Comparison of ENCODE assay signal across 36 mouse cellular contexts in the genomic region with DNA sequence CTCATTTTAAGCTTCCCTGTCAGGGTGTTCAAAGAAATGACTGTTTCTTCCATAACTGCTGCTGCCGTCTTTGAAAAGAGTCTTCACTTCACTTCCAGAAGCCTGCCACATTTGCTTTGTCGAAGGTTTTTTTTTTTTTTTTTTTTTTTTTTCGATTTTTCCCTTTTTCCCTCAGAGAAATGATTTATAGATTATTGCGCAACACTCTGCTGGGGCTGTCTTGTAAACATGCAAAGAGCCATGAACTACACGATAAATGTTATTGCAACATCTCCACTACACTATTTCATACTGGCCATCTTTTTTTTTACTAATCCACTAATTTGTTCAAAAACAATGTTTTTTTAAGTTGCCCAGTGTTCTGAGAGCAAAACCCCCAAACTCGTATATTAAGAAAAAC. TPM values are rescaled to one million over a fixed set of nuclear protein-coding genes. Genes with fewer than 3 reads are reported as not detected.
DNase-seq lines count a peak whose midpoint lies in the region; ATAC-seq and TF ChIP-seq lines count a peak whose summit lies in the region.
"Had no signal": no experiment of that assay in that cellular context is flagged by ENCODE, and none has a peak within 500 bp of the region (broad histone marks: within the 10 kb centered on the region; RNA-seq: fewer than 3 reads in every experiment).

No protein-coding gene starts in this region.

- no peaks in the 10 kb centered on the region for H3K36me3 ChIP-seq in lung, embryonic 15.5 days
- H3K36me3 ChIP-seq in CH12.LX (replicated peaks in 1 of 2; ENCODE audit: control insufficient read depth in 1 of 2, insufficient read depth in 1 of 2, low read length in 1 of 2), result no peaks in the 10 kb centered on the region
- H3K36me3 ChIP-seq: embryonic facial prominence, embryonic 10.5 days; forebrain, embryonic 12.5 days; G1E; heart, embryonic 10.5 days; heart, embryonic 15.5 days; hindbrain, embryonic 12.5 days; intestine, embryonic 15.5 days; liver, embryonic 13.5 days; midbrain, embryonic 10.5 days; midbrain, embryonic 15.5 days had no signal

- no peak for TF ChIP-seq EP300 in CH12.LX (IDR thresholded peaks at IDR 0.05; ENCODE audit: low read length)

- H3K9ac ChIP-seq in lung, embryonic 15.5 days, result no peak overlapping the region
- no peak overlapping the region; the same call in 1 of the 2 replicates for H3K9ac ChIP-seq in CH12.LX (ENCODE audit: insufficient read depth, low read depth)
- H3K9ac ChIP-seq: embryonic facial prominence, embryonic 15.5 days; forebrain, embryonic 12.5 days; heart, embryonic 15.5 days; hindbrain, embryonic 12.5 days; intestine, embryonic 15.5 days; liver, embryonic 13.5 days; midbrain, embryonic 15.5 days had no signal

- in situ Hi-C loops in CH12.LX (cut with MboI; ENCODE audit: low pct_ligation_motif_present, low pct_unique_long_range_greater_than_20kb, low sequenced_read_pairs), result no loop called here

- TF ChIP-seq POLR2A in CH12.LX (IDR thresholded peaks at IDR 0.05; ENCODE audit: low read depth, low read length), result no peak

- no peak overlapping the region for H3K4me3 ChIP-seq in lung, embryonic 15.5 days
- no peak overlapping the region for H3K4me3 ChIP-seq in CH12.LX (replicated peaks in 1 of 3; ENCODE audit: low read depth in 2 of 3, low read length in 2 of 3, poor library complexity in 1 of 3)
- H3K4me3 ChIP-seq: embryonic facial prominence, embryonic 10.5 days; embryonic facial prominence, embryonic 15.5 days; forebrain, embryonic 12.5 days; heart, embryonic 10.5 days; heart, embryonic 15.5 days; hindbrain, embryonic 12.5 days; intestine, embryonic 15.5 days; liver, embryonic 13.5 days; midbrain, embryonic 10.5 days; midbrain, embryonic 15.5 days had no signal

- no peak for ATAC-seq in lung, embryonic 15.5 days (ENCODE audit: borderline replicate concordance, extremely low read depth, low FRiP score, low TSS enrichment)
- ATAC-seq: hindbrain, postnatal 0 days; intestine, embryonic 15.5 days; midbrain, embryonic 15.5 days; Patski had no signal

- no peak for TF ChIP-seq RAD21 in CH12.LX (IDR thresholded peaks at IDR 0.05; ENCODE audit: low read depth, low read length)

- peak; percentile 5 for DNase-seq in kidney, postnatal 14 days
- no peak for DNase-seq in kidney, postnatal 25 days
- DNase-seq in lung, postnatal 4 days, result no peak
- DNase-seq in CH12.LX (ENCODE audit: extremely low read depth), result no peak
- DNase-seq in adipocyte (ENCODE audit: low spot score), result peak; percentile 44
- DNase-seq in embryo, embryonic 11 days, result no peak
- DNase-seq in layer of hippocampus, adult 8-10 months (ENCODE audit: low spot score in 2 of 2), result no peak
- DNase-seq: adrenal gland, adult 8-10 months; B cell, adult 2 months; cerebellum, adult 2 months; cerebellum, postnatal 14 days; gastrocnemius, postnatal 14 days; heart, adult 11 months; kidney, adult 9 months; kidney, postnatal 4 days; layer of hippocampus, postnatal 36 days; liver, embryonic 13.5 days; right cerebral cortex, postnatal 25 days; spleen, adult 18-20 months; thymus, postnatal 14 days had no signal

- WGBS in lung, embryonic 15.5 days, result 37% methylated on average over 6 of the region's 6 CpGs

- dilution Hi-C loops in CH12.LX (cut with MboI; ENCODE audit: extremely low pct_ligation_motif_present, extremely low pct_unique_long_range_greater_than_20kb, low sequenced_read_pairs), result no loop called here

- peaks cover 6% of the 10 kb centered on the region; the same call in 1 of the 2 replicates for H3K4me1 ChIP-seq in lung, embryonic 15.5 days
- no peaks in the 10 kb centered on the region for H3K4me1 ChIP-seq in CH12.LX (ENCODE audit: control insufficient read depth in 1 of 2, insufficient read depth in 2 of 2)
- H3K4me1 ChIP-seq: embryonic facial prominence, embryonic 10.5 days; forebrain, embryonic 12.5 days; heart, embryonic 15.5 days; hindbrain, embryonic 12.5 days; intestine, embryonic 15.5 days; liver, embryonic 13.5 days; midbrain, embryonic 10.5 days; midbrain, embryonic 15.5 days had no signal

- no peak for TF ChIP-seq CTCF in CH12.LX (conservative IDR thresholded peaks at IDR 0.05 in 1 of 2, IDR thresholded peaks at IDR 0.05 in 1 of 2; ENCODE audit: low read depth in 2 of 2, low read length in 2 of 2)

- no peak overlapping the region for H3K4me2 ChIP-seq in lung, embryonic 15.5 days
- H3K4me2 ChIP-seq in CH12.LX (ENCODE audit: insufficient read depth, low read depth, poor library complexity, severe bottlenecking), result peak overlapping the region; percentile 89; the same call in 1 of the 2 replicates
- H3K4me2 ChIP-seq: embryonic facial prominence, embryonic 15.5 days; forebrain, embryonic 12.5 days; heart, embryonic 15.5 days; hindbrain, embryonic 12.5 days; intestine, embryonic 15.5 days; liver, embryonic 13.5 days; midbrain, embryonic 15.5 days had no signal

- no peaks in the 10 kb centered on the region for H3K9me3 ChIP-seq in lung, embryonic 15.5 days
- H3K9me3 ChIP-seq in CH12.LX (replicated peaks; ENCODE audit: low read length), result no peaks in the 10 kb centered on the region
- H3K9me3 ChIP-seq: embryonic facial prominence, embryonic 10.5 days; embryonic facial prominence, embryonic 15.5 days; forebrain, embryonic 12.5 days; heart, embryonic 10.5 days; heart, embryonic 15.5 days; hindbrain, embryonic 12.5 days; intestine, embryonic 15.5 days; liver, embryonic 13.5 days; midbrain, embryonic 10.5 days; midbrain, embryonic 15.5 days had no signal

- H3K27ac ChIP-seq in lung, embryonic 15.5 days, result peak overlapping the region; percentile 3; the same call in 1 of the 2 replicates
- H3K27ac ChIP-seq in CH12.LX (ENCODE audit: insufficient read depth, low read depth), result no peak overlapping the region
- H3K27ac ChIP-seq: embryonic facial prominence, embryonic 10.5 days; embryonic facial prominence, embryonic 15.5 days; forebrain, embryonic 12.5 days; heart, embryonic 10.5 days; heart, embryonic 15.5 days; hindbrain, embryonic 12.5 days; hindbrain, postnatal 0 days; intestine, embryonic 15.5 days; midbrain, embryonic 10.5 days; midbrain, embryonic 15.5 days had no signal

- H3K79me2 ChIP-seq in CH12.LX (replicated peaks; ENCODE audit: control insufficient read depth, extremely low read depth, insufficient read depth, poor library complexity, severe bottlenecking), result no peaks in the 10 kb centered on the region

- H3K27me3 ChIP-seq in lung, embryonic 15.5 days, result no peaks in the 10 kb centered on the region
- H3K27me3 ChIP-seq in CH12.LX (replicated peaks), result no peaks in the 10 kb centered on the region
- H3K27me3 ChIP-seq: embryonic facial prominence, embryonic 15.5 days; forebrain, embryonic 12.5 days; heart, embryonic 15.5 days; hindbrain, embryonic 12.5 days; intestine, embryonic 15.5 days; liver, embryonic 13.5 days; midbrain, embryonic 15.5 days had no signal

TF ChIP-seq in CH12.LX, 34 proteins besides CTCF, POLR2A, EP300 and RAD21:
- TF ChIP-seq JUN (IDR thresholded peaks at IDR 0.05; ENCODE audit: insufficient read depth, low read depth, low read length) (no peak), ZNF384 (IDR thresholded peaks at IDR 0.05; ENCODE audit: low read depth, low read length) (peak; percentile 56; the same call in 1 of the 2 replicates), NRF1 (IDR thresholded peaks at IDR 0.05; ENCODE audit: low read depth, low read length) (no peak)

RNA-seq across cellular contexts. Expression of a gene that starts 1.7 kb away (rescaled TPM):
- 4.5 and 6.7 TPM in 2 replicates for polyA plus RNA-seq in lung, embryonic 15.5 days (2015; fragmentation: Nextera tagmentation; extraction: Ambion mirVana)
- 0.08 TPM in 1 of 2 replicates, not detected in the other for total RNA-seq in CH12.LX (2012; rRNA removed)
- 0.07 TPM in 1 of 2 replicates, not detected in the other for total RNA-seq in CH12.LX (2014; rRNA removed)
- 0.05 TPM in 1 of 2 replicates, not detected in the other for polyA plus RNA-seq in CH12.LX (2012; ENCODE audit: insufficient read length, low read depth)
- 10 to 100 TPM in 2 of 4 experiments, 1 to 10 TPM in 2; 7.5 to 17.7 (median 12.2) TPM for total RNA-seq in layer of hippocampus, adult 8-10 months (2022)
- total RNA-seq: megakaryocyte progenitor cell, adult 5-6 weeks; neutrophil, adult 5-6 weeks had no signal
- polyA plus RNA-seq: embryonic facial prominence, embryonic 10.5 days; forebrain, embryonic 12.5 days; G1E; heart, embryonic 10.5 days; limb, embryonic 11.5 days; midbrain, embryonic 10.5 days had no signal

Comparison
In these comparisons a context has a peak if more than half of its experiments do, and no peak if none do; other contexts are left out.
1. DNase-seq: peak in kidney, postnatal 14 days (single experiment) and adipocyte (single experiment); none in kidney, postnatal 25 days (0 of 2), lung, postnatal 4 days (0 of 2), CH12.LX (single experiment), embryo, embryonic 11 days (single experiment) and layer of hippocampus, adult 8-10 months (0 of 2).
2. RNA of a gene that starts 1.7 kb away (total RNA-seq): 7.5 to 17.7 TPM in layer of hippocampus, adult 8-10 months; 0.07 to 0.08 TPM in CH12.LX; every median in the first group is over 4 times any median in the second.